Mouse (Mus musculus): ENCODE data around the gene Gm9044.
"Not testable (repeated sequence)": the region's sequence is repeated elsewhere in the genome, so short reads cannot be mapped to it uniquely, and the experiment has no call there.

The Gm9044 gene

DNA sequence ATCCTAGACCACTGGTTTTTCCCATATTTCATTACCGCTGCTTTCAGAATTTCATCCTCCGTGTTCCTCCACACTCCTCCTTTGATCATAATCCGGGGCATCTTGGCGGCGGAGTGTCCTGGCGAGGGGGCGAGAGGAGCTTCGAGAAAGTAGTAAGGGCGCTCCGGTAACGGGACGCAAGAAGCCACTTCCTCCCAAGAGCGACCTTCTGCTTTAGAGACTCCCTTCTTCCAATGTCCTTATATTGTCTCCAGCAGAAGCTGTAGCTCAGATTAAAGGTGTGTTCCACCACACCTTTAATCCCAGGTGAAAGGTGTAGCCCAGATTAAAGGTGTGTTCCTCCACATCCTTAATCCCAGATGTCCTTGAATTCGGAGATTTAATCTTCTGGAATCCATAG, at the start of gene Gm9044:
TSS of gene Gm9044 (minus strand) at position 101 of the 400 bp plus-strand sequence.
- not testable (repeated sequence) for DNase-seq

DNA sequence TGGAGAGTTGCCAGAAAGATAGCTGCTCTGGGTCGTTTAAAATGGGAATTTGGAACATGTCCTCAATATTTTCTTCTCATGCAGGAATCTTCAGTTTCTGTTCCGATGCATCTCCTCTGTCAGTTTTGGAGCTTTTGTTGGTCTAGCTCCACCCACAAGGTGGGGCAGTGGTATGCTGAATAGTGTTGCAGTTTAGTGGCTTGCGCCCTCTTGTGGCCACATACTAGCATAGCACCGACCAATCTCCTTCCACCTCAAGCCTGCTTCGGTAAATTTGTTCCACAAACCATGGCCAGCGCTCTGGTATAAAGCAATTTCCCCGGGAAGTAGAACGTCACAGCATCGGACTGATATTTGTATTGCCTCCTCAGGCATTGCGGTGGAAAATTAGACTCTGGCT, 38.2 kb upstream of the Gm9044 start:
- DNase-seq = peak; percentile 95

GRCm38 (mm10) chr10:118369518-118369917, 37.3 kb upstream of the Gm9044 start:
- DNase-seq = peak; percentile 60

GRCm38 (mm10) chr10:118354005-118354404, 21.8 kb upstream of the Gm9044 start, which contains the start of gene Gm9049:
Gene Gm9049 (minus strand): TSS chr10:118354105.
- not testable (repeated sequence) for DNase-seq

DNA sequence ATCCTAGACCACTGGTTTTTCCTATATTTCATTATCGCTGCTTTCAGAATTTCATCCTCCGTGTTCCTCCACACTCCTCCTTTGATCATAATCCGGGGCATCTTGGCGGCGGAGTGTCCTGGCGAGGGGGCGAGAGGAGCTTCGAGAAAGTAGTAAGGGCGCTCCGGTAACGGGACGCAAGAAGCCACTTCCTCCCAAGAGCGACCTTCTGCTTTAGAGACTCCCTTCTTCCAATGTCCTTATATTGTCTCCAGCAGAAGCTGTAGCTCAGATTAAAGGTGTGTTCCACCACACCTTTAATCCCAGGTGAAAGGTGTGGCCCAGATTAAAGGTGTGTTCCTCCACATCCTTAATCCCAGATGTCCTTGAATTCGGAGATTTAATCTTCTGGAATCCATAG, 16.4 kb upstream of the Gm9044 start, which contains the start of gene Gm9048:
TSS of gene Gm9048 (minus strand) at position 101 of the 400 bp plus-strand sequence.
- not testable (repeated sequence) for DNase-seq

DNA sequence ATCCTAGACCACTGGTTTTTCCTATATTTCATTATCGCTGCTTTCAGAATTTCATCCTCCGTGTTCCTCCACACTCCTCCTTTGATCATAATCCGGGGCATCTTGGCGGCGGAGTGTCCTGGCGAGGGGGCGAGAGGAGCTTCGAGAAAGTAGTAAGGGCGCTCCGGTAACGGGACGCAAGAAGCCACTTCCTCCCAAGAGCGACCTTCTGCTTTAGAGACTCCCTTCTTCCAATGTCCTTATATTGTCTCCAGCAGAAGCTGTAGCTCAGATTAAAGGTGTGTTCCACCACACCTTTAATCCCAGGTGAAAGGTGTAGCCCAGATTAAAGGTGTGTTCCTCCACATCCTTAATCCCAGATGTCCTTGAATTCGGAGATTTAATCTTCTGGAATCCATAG, 10.9 kb upstream of the Gm9044 start, which contains the start of gene Gm9046:
TSS of gene Gm9046 (minus strand) at position 101 of the 400 bp plus-strand sequence.
- not testable (repeated sequence) for DNase-seq

DNA sequence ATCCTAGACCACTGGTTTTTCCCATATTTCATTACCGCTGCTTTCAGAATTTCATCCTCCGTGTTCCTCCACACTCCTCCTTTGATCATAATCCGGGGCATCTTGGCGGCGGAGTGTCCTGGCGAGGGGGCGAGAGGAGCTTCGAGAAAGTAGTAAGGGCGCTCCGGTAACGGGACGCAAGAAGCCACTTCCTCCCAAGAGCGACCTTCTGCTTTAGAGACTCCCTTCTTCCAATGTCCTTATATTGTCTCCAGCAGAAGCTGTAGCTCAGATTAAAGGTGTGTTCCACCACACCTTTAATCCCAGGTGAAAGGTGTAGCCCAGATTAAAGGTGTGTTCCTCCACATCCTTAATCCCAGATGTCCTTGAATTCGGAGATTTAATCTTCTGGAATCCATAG, 5.5 kb upstream of the Gm9044 start, which contains the start of gene Gm9045:
TSS of gene Gm9045 (minus strand) at position 101 of the 400 bp plus-strand sequence.
- DNase-seq = not testable (repeated sequence)

- DNase-seq = not testable (repeated sequence)
Observed at GRCm38 (mm10) chr10:118326869-118327268, 5.3 kb downstream of the Gm9044 start, which contains the start of gene Gm9040. Gene Gm9040 (minus strand): TSS chr10:118326969.

GRCm38 (mm10) chr10:118319024-118319423, 13.2 kb downstream of the Gm9044 start:
- peak; percentile 74 for DNase-seq

- peak; percentile 39 for DNase-seq
Observed at GRCm38 (mm10) chr10:118302133-118302532, 30.1 kb downstream of the Gm9044 start.

- DNase-seq = no peak
Observed at GRCm38 (mm10) chr10:118294938-118295337, 37.3 kb downstream of the Gm9044 start, which contains the start of gene Iltifb. Gene Iltifb (minus strand): TSS chr10:118295038.

- DNase-seq = peak; percentile 29
Observed at GRCm38 (mm10) chr10:118283016-118283415, 49.2 kb downstream of the Gm9044 start.

DNA sequence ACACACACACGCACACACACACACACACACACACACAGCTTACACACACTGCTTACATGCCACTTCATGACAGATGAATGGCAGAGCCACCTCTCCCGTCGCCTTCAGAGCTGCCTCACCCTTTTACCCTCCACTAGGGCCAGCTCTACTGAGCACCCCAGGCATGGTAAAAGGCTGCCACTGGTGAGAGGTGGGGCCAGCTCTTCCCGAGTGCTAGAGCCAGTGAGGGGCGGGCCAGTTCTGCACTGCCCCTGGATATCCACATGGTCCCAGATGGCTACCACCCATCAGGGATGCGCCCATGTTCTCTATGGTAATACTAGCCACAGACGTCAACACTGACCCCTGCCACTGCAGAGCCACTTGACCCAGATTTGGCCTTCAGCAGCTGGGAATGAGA, 49.6 kb downstream of the Gm9044 start:
- peak; percentile 68 for DNase-seq

All from heart, adult 11 months (tissue).